Mouse (Mus musculus): ENCODE data around the gene Sarnp. TPM values are rescaled to one million over a fixed set of nuclear protein-coding genes. Genes with fewer than 3 reads are reported as not detected.
"Not testable (repeated sequence)": the region's sequence is repeated elsewhere in the genome, so short reads cannot be mapped to it uniquely, and the experiment has no call there.

Gene Sarnp
- total RNA-seq, 2 experiments from 2014 or later: 33.3 to 36.3 TPM

DNA sequence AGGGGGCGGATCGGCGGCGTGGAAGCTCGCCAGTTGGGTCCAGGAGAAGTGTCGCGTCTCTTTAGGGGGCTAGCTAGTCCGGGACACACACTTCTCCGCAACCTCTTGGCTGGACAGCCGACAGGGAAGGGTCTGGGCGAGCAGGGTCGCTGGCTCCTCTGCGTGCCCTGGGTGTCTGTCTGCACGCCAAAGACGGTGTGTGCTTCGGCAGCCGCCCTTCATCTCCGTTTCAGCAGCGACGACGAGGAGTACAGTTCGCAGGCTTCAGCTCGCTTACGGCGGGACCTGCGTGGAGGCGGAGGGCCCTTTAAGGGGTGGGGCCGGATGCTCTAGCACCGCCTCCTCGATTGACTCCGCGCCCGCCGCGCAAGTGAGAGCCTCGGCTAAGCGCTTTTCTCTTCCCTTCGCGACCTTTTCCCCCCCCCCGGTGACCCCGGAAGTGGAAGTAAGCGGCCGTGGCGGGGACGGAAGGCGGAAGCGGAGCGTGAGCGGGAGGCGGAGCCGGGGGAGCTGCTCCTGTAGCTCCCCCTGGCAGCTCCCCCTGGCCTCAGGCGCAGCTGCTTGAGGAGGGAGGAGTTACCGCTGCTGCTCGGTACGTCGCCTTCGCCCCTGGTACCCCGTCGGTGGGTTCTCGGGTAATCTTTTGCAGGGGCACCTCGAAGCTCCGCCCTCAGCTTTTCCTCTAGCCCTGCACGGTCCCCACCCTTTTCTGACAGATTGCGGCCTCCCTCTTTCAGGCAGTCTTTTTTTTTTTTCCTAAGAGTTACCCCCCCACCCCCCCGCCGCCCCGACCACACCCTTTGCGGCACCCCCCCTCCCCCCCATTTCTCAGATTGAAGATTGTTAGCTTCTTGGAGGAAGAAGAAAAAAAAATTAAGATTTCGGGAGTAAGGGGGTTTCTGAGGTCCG, 11.8 kb upstream of the Sarnp start:
- intact Hi-C loops (cut with DNase I; ENCODE audit: low total_unique reads): loop anchor here (10.0 kb wide), 1 partner anchor 61 kb away; the partner anchor contains the start of genes Dgka and Pym1
- DNase-seq: peak; percentile 98

DNA sequence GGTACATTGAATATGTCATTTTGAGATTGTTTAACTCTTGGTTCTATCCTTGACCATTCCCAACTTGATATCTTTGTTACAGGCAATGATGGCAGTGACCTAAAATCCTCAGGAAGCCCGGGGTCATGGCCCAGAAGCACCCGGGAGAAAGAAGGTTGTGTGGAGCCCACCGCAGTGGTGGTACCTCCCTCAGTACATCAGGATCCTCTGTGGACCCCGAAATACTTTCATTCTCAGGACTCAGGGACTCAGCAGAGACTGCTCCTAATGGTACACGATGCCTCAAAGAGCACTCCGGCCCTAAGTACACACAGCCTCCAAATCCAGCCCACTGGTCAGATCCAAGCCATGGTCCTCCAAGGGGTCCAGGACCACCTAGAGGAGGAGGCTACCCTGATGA, 11.0 kb upstream of the Sarnp start:
- intact Hi-C loops (cut with DNase I; ENCODE audit: low total_unique reads): loop anchor here (10.0 kb wide), 1 partner anchor 61 kb away; the partner anchor contains the start of genes Dgka and Pym1

DNA sequence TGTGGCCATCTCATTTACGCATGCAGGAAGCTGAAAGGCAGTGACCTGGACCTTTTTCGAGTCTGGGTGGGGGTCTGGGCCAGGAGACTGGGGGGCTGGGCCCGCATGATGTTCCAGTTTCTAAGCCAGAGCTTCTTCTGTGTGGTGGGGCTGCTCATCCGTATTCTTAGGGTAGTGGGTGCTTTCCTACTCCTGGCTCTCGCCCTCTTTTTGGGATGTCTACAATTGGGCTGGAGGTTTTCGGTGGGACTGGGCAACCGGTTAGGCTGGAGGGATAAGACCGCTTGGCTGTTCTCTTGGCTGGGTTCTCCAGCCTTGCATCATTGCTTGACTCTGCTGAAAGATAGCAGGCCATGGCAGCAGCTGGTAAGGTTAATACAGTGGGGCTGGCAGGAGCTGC, 10.1 kb upstream of the Sarnp start:
- DNase-seq: no peak
- intact Hi-C loops (cut with DNase I; ENCODE audit: low total_unique reads): loop anchor here (10.0 kb wide), 1 partner anchor 62 kb away; the partner anchor contains the start of genes Dgka and Pym1

More for the DNA sequence above, 11.0 kb upstream of the Sarnp start:
- DNase-seq: no peak

DNA sequence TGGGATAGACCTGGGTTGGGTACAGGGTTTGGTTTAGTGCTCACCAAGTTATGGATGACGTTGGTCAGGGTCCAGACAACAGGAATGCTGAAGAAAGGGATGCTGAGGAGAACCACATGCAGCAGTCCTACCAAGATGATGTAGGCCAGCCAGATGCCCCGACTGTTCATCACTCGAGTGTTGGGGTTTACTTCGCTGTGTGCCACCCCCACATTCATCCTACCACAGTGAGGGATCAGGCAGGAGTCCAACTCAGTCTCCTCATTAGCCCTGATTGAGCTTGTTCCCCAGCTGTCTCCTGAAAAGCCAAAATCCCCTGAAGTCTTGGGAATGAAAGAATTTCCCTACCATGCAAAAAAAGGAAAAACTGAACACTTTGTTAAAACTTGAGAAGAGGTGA, 3.1 kb downstream of the Sarnp start:
- intact Hi-C loops (cut with DNase I; ENCODE audit: low total_unique reads): no loop called here
- no peak for DNase-seq

DNA sequence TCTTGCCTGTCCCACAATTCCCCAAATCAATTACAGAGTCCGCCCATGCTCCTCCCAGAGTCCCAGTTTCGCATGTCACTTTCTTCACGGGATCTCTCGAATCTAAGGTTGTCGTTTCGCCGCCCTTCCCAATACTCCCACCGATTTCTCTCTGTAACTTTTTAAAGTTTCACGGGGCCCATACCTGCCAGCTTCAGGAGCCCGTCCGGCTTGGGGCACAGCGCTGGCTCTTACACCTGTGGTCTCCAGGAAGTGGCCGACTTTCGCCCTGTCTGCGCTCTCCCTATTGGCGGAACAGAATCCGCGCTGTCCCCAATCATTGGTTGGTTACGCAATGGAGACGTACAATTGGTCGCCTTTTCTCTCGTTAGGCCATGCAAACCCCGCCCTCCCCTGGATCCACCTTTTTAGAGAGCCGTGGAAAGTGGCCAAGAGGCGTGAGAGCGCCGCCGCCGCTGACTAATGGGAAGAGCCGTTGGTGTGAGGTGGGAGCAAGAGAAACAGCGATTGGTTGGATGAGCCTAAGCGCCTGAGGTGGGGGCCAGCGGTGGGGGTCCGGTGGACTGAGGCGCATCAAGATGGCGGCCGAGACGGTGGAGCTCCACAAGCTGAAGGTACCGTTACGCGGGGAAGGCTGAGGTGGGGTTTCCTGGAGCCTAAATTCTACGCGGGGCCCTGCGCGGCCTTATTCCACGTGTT, 4.4 kb downstream of the Sarnp start, which contains the start of gene Ormdl2:
Gene Ormdl2, minus strand, starts transcription at position 288 of the 699 bp plus-strand sequence.
- DNase-seq: peak; percentile 97
- intact Hi-C loops (cut with DNase I; ENCODE audit: low total_unique reads): no loop called here

DNA sequence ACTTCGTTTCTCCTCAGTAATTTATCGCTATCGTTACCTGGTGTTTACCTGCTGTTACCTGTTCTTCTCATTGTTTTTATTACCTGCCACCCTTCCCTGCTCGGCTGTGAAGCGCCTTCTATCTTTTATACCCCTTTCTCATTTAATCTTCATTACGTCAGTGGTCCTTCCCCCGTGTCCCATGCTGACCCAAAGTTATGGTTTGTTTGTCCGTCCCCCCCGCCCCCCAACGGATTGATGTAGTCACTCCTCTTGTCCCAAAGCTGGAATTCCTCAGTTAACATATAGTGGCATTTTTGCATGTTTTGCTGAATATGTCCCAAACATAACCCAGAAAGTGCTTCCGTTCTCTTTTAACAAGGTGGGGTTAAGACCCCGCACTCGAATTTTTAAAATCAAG, 5.0 kb downstream of the Sarnp start:
- DNase-seq: no peak
- intact Hi-C loops (cut with DNase I; ENCODE audit: low total_unique reads): no loop called here

DNA sequence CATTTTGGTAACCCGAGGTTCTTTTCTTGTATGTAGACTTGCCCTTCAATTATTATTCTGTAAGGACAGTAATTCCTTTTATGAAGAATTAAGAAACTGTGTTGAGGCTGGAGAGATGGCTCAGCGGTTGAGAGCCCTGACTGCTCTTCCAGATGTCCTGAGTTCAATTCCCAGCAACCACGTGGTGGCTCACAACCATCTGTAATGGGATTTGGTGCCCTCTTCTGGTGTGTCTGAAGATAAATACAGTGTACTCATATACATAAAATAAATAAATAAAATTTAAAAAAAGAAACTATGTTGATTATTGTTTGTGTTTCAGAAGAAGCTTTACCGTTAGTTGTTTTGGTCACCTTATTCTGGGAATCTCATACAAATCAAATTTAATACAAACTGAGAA, 6.0 kb downstream of the Sarnp start:
- intact Hi-C loops (cut with DNase I; ENCODE audit: low total_unique reads): not testable (repeated sequence)

DNA sequence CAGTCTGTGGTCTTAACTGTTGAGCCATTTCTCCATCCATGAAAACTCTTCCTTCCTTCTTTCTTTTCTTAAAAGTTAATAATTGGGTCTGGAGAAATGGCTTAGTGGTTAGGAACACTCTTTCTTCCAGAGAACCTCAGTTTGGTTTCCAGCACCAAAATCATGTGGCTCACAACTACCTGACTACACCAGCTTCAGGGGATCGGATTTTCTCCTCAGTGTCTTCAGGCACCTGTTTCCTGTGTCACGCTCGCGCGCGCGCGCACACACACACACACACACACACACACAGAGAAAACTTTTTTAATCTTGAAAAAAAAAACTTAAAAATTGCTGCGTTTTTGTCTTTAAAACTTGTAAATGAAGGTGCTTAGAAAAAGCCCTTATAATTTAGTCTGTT, 6.7 kb downstream of the Sarnp start:
- intact Hi-C loops (cut with DNase I; ENCODE audit: low total_unique reads): no loop called here
- no peak for DNase-seq

More for the DNA sequence above, 6.0 kb downstream of the Sarnp start:
- DNase-seq: not testable (repeated sequence)

DNA sequence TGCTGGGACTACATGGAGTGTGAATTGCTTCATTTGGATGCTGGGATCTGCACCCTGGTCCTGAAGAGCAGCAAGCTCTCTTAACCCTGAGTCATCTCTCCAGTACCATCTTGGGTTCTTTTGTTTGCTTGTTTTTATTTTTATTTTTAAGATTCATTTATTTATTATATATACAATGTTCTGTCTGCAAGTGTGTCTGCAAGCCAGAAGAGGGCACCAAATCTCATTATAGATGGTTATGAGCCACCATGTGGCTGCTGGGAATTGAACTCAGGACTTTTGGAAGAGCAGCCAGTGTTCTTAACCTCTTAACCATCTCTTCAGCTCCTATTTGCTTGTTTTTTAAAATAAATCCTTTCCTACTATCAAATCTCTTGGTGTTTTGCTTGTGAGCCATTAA, 20.3 kb downstream of the Sarnp start:
- DNase-seq: no peak
- intact Hi-C loops (cut with DNase I; ENCODE audit: low total_unique reads): no loop called here

DNA sequence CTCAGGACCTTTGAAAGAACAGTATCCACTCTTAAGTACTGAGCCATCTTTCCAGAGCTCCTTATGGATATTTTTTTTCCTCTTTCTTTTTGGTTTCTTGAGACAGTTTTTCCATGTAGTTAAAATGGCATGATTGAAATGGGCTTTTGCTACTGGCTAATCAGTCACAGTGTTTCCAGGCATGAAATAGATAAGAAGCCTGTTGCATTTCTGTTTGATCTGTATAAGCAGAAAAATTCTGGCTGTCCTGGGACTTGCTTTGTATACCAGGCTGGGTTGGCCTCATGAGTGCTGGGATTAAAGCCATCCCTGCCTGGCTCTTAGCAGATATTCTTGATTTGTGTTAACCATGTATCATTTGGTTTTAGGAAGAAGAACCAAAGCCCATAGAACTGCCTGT, 22.3 kb downstream of the Sarnp start:
- DNase-seq: no peak
- intact Hi-C loops (cut with DNase I; ENCODE audit: low total_unique reads): no loop called here

DNA sequence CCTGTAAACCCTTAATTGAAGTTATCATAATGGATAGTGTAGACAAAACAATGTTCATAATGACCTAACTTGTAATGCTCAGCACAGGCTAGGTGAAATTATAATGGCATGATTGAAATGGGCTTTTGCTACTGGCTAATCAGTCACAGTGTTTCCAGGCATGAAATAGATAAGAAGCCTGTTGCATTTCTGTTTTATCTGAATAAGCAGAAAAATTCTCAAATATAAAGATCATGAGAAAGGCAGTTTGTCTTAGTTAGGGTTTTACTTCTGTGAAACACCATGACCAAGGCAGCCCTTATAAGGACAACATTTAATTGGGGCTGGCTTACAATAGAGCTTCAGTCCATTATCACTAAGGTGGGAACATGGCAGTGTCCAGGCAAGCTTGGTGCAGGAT, 23.5 kb downstream of the Sarnp start:
- no peak for DNase-seq
- intact Hi-C loops (cut with DNase I; ENCODE audit: low total_unique reads): loop anchor here (10.0 kb wide), 1 partner anchor 114 kb away; no protein-coding TSS in a partner anchor

DNA sequence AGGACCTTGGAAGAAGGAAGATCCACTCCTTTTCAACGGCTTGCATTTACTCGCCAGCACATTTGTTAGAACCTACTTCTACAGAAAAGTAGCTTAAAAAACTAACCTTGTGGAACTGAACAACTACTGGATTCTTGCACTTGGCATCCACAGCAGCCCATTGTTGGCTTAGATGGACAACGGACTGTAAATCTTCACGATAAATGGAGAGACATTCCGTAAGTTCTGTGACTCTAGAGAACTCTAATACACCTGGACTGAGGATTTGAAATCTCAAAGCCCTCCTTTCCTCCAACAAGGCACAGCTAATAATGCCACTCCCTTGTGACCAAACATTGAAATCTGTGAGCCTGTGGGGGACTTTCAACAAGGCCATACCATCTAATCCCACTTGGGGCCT, 26.1 kb downstream of the Sarnp start:
- intact Hi-C loops (cut with DNase I; ENCODE audit: low total_unique reads): loop anchor here (10.0 kb wide), 1 partner anchor 112 kb away; no protein-coding TSS in a partner anchor
- DNase-seq: no peak

DNA sequence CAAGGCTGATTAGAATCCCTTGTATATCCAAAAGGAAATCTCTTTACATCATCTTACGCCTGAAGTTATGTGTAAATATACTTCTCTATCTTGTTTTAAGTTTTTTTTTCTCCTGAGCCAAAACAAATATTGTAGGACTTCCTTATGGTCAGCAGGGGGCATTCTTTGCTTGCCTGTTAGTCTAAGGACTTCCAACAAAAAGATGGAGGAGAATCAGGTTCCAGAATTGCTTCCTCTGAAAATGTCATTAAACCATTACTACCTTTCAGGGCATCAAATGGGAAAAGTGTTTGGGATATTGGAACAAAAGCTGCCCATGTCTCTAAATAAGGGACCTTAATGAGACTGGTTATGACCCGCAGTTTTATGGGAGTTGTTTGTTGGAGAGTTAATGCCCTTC, 28.4 kb downstream of the Sarnp start:
- intact Hi-C loops (cut with DNase I; ENCODE audit: low total_unique reads): loop anchor here (5.0 to 10.0 kb wide), 2 partner anchors 47 to 109 kb away; partner anchors contain the start of gene Gdf11
- no peak for DNase-seq

DNA sequence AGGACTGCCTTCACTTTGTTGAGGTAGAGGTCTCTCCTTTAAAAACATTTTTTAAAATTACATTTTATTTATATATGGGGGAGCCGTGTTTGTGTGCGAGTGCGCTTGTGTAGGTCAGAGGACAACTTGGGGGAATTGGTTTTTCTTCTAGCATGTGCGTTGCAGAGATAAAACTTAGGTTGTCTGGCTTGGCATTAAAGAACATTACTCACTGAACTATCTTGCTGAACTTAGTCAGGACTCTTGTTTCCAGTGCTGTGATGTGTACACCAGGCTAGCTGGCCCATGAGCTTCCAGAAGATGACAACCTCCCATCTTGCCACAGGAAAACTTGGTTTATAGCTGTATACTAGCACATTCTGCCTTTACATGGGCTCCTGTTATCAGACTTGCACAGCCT, 29.5 kb downstream of the Sarnp start:
- no peak for DNase-seq
- intact Hi-C loops (cut with DNase I; ENCODE audit: low total_unique reads): loop anchor here (5.0 to 10.0 kb wide), 2 partner anchors 46 to 108 kb away; partner anchors contain the start of gene Gdf11

DNA sequence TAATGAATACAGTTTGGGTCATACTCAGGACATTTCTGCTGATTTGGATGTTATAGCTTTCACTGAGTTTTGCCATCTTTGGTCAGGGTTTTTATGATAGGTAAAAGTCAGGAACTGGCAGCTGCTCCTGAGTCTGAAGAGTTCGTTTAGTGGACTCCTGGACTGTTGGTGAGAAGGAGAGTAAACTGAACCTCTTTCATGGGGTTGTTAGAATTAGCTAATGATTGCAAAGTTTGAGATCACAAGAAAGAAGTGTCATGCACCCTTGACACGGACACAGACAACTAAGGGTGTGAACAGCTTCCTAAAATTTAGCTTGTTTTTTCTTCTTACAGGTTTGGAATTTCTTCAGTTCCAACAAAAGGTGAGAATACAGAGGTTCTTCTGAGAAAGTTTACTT, 31.3 kb downstream of the Sarnp start:
- intact Hi-C loops (cut with DNase I; ENCODE audit: low total_unique reads): loop anchor here (5.0 to 10.0 kb wide), 2 partner anchors 44 to 106 kb away; partner anchors contain the start of gene Gdf11
- no peak for DNase-seq

DNA sequence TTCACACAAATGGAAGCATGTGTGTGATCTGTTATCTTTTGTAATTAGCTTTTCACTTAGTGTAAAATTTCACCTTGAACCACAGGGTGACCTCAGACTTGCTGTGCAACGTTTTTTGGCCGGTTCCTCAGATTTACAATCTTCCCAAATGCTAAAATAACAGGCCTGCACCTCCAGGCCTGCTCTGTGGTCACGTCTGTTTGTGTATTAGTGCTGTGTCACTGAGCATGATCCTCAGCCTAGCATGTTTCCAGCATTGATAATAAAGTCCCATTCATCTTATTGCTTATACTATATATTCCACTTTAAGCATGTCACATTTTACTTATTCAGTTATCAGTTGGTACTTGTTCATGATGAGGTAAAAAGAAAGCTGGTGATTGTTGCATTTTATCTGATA, 33.2 kb downstream of the Sarnp start:
- intact Hi-C loops (cut with DNase I; ENCODE audit: low total_unique reads): no loop called here
- DNase-seq: no peak

DNA sequence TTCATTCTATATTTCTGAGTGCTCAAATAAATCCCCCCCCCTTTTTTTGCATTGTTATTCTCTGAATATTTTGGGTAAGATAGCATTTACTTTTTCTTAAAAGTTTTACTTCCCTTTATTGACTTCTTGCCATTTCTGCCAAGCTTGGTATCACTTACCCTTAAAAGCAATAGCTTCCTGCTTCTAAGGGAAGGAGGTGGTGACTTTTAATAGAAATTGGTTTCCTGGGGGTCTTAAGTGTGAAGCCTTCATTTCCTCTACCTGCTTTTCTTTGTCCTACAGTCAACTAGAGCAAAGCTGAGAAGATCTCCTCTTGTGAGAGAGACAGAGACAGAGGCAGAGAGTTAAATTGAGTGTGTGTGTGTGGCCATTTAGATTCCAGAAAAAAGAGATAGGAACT, 44.0 kb downstream of the Sarnp start:
- intact Hi-C loops (cut with DNase I; ENCODE audit: low total_unique reads): loop anchor here (5.0 kb wide), 1 partner anchor 1204 kb away; no protein-coding TSS in a partner anchor
- DNase-seq: no peak

DNA sequence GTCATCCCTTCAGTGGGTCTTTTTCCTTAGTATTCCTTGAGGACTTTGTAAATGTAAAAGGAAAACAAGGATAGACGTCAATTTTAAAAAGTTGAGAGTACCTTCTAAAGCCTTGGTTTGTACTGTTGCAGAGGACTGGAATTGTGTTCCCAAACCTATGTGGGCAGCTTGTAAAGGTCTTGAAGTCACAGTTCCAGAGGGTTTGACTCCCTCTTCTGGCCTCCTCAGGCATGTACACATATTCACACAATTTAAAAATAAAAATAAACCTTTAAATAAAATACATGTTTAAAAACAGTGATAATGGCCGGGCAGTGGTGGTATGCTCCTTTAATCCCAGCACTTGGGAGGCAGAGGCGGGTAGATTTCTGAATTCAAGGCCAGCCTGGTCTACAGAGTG, 48.9 kb downstream of the Sarnp start:
- intact Hi-C loops (cut with DNase I; ENCODE audit: low total_unique reads): no loop called here
- DNase-seq: no peak

DNA sequence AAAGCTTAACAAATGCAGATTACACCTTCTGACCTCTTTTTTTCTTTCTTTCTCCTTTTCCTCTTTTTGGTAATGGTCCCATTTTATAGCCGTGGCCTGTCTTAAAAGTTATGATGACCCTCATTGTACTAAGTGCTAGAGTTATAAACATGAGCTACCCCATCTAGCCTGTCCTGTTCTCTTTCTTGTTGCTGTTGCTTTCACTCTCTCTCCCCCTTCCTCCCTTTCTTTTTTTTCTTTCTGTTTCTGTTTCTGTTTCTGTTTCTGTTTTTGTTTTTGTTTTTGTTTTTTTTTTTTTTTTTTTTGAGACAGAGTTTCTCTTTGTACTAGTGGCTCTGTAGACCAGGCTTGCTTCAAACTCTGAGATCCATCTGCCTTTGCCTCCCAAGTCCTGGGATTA, 49.4 kb downstream of the Sarnp start:
- intact Hi-C loops (cut with DNase I; ENCODE audit: low total_unique reads): no loop called here
- no peak for DNase-seq

DNA sequence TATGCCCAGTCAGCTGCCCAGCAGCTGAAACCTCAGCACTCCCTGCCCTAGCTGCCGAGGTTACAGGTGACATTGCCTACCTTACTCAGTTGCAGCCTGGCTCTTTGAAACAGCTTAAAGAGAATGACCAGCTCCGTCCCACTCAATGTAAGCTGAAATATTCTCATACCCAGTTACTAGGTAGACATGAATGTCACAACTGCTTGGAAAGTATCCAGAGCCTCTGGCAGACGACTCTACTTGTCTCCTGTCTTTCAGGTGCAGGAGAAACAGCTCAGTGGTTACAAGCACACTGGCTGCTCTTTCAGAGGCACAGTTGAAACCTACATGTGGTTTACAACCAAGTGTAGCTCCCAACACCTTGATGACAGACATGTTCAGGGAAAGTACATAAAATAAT, 53.2 kb downstream of the Sarnp start:
- DNase-seq: no peak

More for the DNA sequence above, 53.2 kb downstream of the Sarnp start:
- intact Hi-C loops (cut with DNase I; ENCODE audit: low total_unique reads): no loop called here
